Mouse (Mus musculus) CH12.LX (cell line): ENCODE measurements around the gene Msx1.

Experiments
- CTCF ChIP-seq, 2 experiments: IDR thresholded peaks in 1 of 2; conservative IDR thresholded peaks in 1 of 2; 2 replicates each; pipeline ENCODE4 v1.5.1; 2011 to 2012; ENCODE audit warnings: low read depth in 2 of 2, low read length in 2 of 2, improper control_type of control experiment in 1 of 2, inconsistent platforms in 1 of 2, mild to moderate bottlenecking in 1 of 2, moderate library complexity in 1 of 2
- POLR2A ChIP-seq: IDR thresholded peaks from 2 replicates; pipeline ENCODE4 v1.6.1; 2011; ENCODE audit warnings: low read depth, mild to moderate bottlenecking, improper control_type of control experiment, low read length

- TF ChIP-seq CTCF (conservative IDR thresholded peaks at IDR 0.05 in 1 of 2, IDR thresholded peaks at IDR 0.05 in 1 of 2; ENCODE audit: low read depth in 2 of 2, low read length in 2 of 2) (no peak), POLR2A (no peak)
These were observed 48.7 kb downstream of the Msx1 start for GRCm38 (mm10) chr5:37775681-37776080.
